Comparison of ENCODE assay signal across 29 mouse cellular contexts in the genomic region with DNA sequence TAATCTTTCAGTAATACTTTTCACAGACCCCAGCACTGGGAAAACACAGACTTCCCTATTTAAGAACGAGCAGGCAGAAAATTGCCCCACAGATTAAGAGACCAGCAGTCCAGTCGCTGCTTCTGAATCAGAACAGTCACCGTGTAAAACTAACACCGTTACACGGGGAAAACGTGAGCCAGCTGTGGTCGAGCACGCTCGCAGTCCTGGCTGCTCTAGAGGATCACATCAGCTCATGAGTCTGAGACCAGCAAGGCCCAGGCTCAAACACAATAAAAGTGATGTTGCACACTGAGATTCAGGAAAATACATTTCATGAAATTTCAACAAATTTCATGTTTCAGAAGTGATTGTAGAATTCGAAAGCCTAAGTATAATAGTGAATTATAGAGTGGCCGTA.
DNase-seq lines count a peak whose midpoint lies in the region; ATAC-seq and TF ChIP-seq lines count a peak whose summit lies in the region.
"Had no signal": no experiment of that assay in that cellular context is flagged by ENCODE, and none has a peak within 500 bp of the region (broad histone marks: within the 10 kb centered on the region; RNA-seq: fewer than 3 reads in every experiment).

No protein-coding gene starts in this region.

- no peak for DNase-seq in hindbrain, postnatal 0 days (ENCODE audit: low spot score)
- peak; percentile 59 for DNase-seq in embryonic facial prominence, embryonic 11.5 days (ENCODE audit: low spot score)
- DNase-seq in midbrain, embryonic 11.5 days (ENCODE audit: low spot score, missing footprints) = peak; percentile 83
- DNase-seq in cerebellum, postnatal 25 days = no peak
- no peak for DNase-seq in urinary bladder, postnatal 14 days (ENCODE audit: low spot score)
- no peak for DNase-seq in lung, postnatal 14 days
- DNase-seq: cerebellum, adult 18-20 months; cerebellum, postnatal 36 days; gastrocnemius, postnatal 14 days; heart, adult 11 months; heart, postnatal 10 days; kidney, postnatal 36 days; layer of hippocampus, postnatal 36 days; liver; lung, postnatal 4 days; thymus, adult 18-20 months had no signal

- no peaks in the 10 kb centered on the region for H3K36me3 ChIP-seq in hindbrain, embryonic 12.5 days
- no peaks in the 10 kb centered on the region for H3K36me3 ChIP-seq in hindbrain, postnatal 0 days (ENCODE audit: insufficient read depth, low read length)
- H3K36me3 ChIP-seq in embryonic facial prominence, embryonic 11.5 days (replicated peaks; ENCODE audit: control insufficient read depth, insufficient read depth, low read depth, low read length) = no peaks in the 10 kb centered on the region
- no peaks in the 10 kb centered on the region for H3K36me3 ChIP-seq in midbrain, embryonic 11.5 days (ENCODE audit: control insufficient read depth, insufficient read depth, low read length)
- H3K36me3 ChIP-seq: G1E; hindbrain, embryonic 10.5 days; kidney, embryonic 15.5 days; liver, embryonic 15.5 days; lung, embryonic 15.5 days; stomach, embryonic 15.5 days had no signal

- 60% methylated on average over 11 of the region's 11 CpGs for WGBS in hindbrain, embryonic 12.5 days
- 51% methylated on average over 11 of the region's 11 CpGs for WGBS in hindbrain, postnatal 0 days
- WGBS in embryonic facial prominence, embryonic 11.5 days = 34% methylated on average over 11 of the region's 11 CpGs
- 39% methylated on average over 11 of the region's 11 CpGs for WGBS in midbrain, embryonic 11.5 days

- no peak overlapping the region for H3K4me2 ChIP-seq in hindbrain, embryonic 12.5 days (replicated peaks)
- no peak overlapping the region for H3K4me2 ChIP-seq in hindbrain, postnatal 0 days (ENCODE audit: low read depth, low read length)
- no peak overlapping the region for H3K4me2 ChIP-seq in embryonic facial prominence, embryonic 11.5 days (ENCODE audit: low read depth, low read length)
- no peak overlapping the region for H3K4me2 ChIP-seq in midbrain, embryonic 11.5 days
- H3K4me2 ChIP-seq: heart, embryonic 12.5 days; kidney, embryonic 15.5 days; liver, embryonic 15.5 days; lung, embryonic 15.5 days; neural tube, embryonic 13.5 days; stomach, embryonic 15.5 days had no signal

- no peak for TF ChIP-seq CTCF in hindbrain, postnatal 0 days (IDR thresholded peaks at IDR 0.05; ENCODE audit: low read depth)

- peaks cover 13% of the 10 kb centered on the region for H3K4me1 ChIP-seq in hindbrain, embryonic 12.5 days
- no peaks in the 10 kb centered on the region for H3K4me1 ChIP-seq in hindbrain, postnatal 0 days (ENCODE audit: insufficient read depth, low read length)
- no peaks in the 10 kb centered on the region for H3K4me1 ChIP-seq in embryonic facial prominence, embryonic 11.5 days (ENCODE audit: control insufficient read depth, insufficient read depth, low read length)
- H3K4me1 ChIP-seq in midbrain, embryonic 11.5 days (ENCODE audit: control insufficient read depth, insufficient read depth, low read length) = peaks cover 6% of the 10 kb centered on the region
- H3K4me1 ChIP-seq: kidney, embryonic 15.5 days; liver, embryonic 15.5 days; lung, embryonic 15.5 days; stomach, embryonic 15.5 days had no signal

- H3K9ac ChIP-seq in hindbrain, embryonic 12.5 days = no peak overlapping the region
- H3K9ac ChIP-seq in hindbrain, postnatal 0 days (replicated peaks; ENCODE audit: low read length) = no peak overlapping the region
- no peak overlapping the region for H3K9ac ChIP-seq in embryonic facial prominence, embryonic 11.5 days (replicated peaks; ENCODE audit: low read length)
- H3K9ac ChIP-seq in midbrain, embryonic 11.5 days (ENCODE audit: low read length) = no peak overlapping the region
- H3K9ac ChIP-seq: heart, embryonic 12.5 days; kidney, embryonic 15.5 days; liver, embryonic 15.5 days; lung, embryonic 15.5 days; neural tube, embryonic 13.5 days; stomach, embryonic 15.5 days had no signal

- H3K27ac ChIP-seq in hindbrain, embryonic 12.5 days = 0 out of 2 replicates have a peak overlapping the region, but pooled peaks have one; percentile 40
- no peak overlapping the region for H3K27ac ChIP-seq in hindbrain, postnatal 0 days
- H3K27ac ChIP-seq in embryonic facial prominence, embryonic 11.5 days (replicated peaks; ENCODE audit: low read depth, low read length) = no peak overlapping the region
- H3K27ac ChIP-seq in midbrain, embryonic 11.5 days (ENCODE audit: low read depth, low read length) = no peak overlapping the region
- H3K27ac ChIP-seq: hindbrain, embryonic 10.5 days; kidney, embryonic 15.5 days; liver, embryonic 15.5 days; lung, embryonic 15.5 days; neural tube, embryonic 13.5 days; stomach, embryonic 15.5 days had no signal

- H3K27me3 ChIP-seq in hindbrain, embryonic 12.5 days = peaks cover 11% of the 10 kb centered on the region
- H3K27me3 ChIP-seq in hindbrain, postnatal 0 days (ENCODE audit: insufficient read depth, low read length) = no peaks in the 10 kb centered on the region
- H3K27me3 ChIP-seq in embryonic facial prominence, embryonic 11.5 days (ENCODE audit: control insufficient read depth, insufficient read depth, low read length) = no peaks in the 10 kb centered on the region
- no peaks in the 10 kb centered on the region; the same call in 1 of the 2 replicates for H3K27me3 ChIP-seq in midbrain, embryonic 11.5 days (ENCODE audit: control insufficient read depth, insufficient read depth, low read length)
- H3K27me3 ChIP-seq: heart, embryonic 12.5 days; kidney, embryonic 15.5 days; liver, embryonic 15.5 days; Patski; stomach, embryonic 15.5 days had no signal

- no peak for ATAC-seq in hindbrain, embryonic 12.5 days (ENCODE audit: low FRiP score)
- ATAC-seq in hindbrain, postnatal 0 days = no peak
- no peak for ATAC-seq in embryonic facial prominence, embryonic 11.5 days (replicated peaks; ENCODE audit: insufficient number of reproducible peaks, low FRiP score, low TSS enrichment, low read depth)
- no peak for ATAC-seq in midbrain, embryonic 11.5 days (ENCODE audit: low FRiP score)
- ATAC-seq: forebrain, embryonic 14.5 days; intestine, postnatal 0 days; Patski had no signal

- no peaks in the 10 kb centered on the region for H3K9me3 ChIP-seq in hindbrain, embryonic 12.5 days (replicated peaks)
- H3K9me3 ChIP-seq in hindbrain, postnatal 0 days (ENCODE audit: low read length) = no peaks in the 10 kb centered on the region
- no peaks in the 10 kb centered on the region for H3K9me3 ChIP-seq in embryonic facial prominence, embryonic 11.5 days (replicated peaks; ENCODE audit: control insufficient read depth, low read length)
- H3K9me3 ChIP-seq in midbrain, embryonic 11.5 days (ENCODE audit: control insufficient read depth, low read length) = no peaks in the 10 kb centered on the region; the same call in 1 of the 2 replicates
- H3K9me3 ChIP-seq: G1E; heart, embryonic 12.5 days; hindbrain, embryonic 10.5 days; kidney, embryonic 15.5 days; liver, embryonic 15.5 days; lung, embryonic 15.5 days; neural tube, embryonic 13.5 days; stomach, embryonic 15.5 days had no signal

- no peak overlapping the region for H3K4me3 ChIP-seq in hindbrain, embryonic 12.5 days
- no peak overlapping the region for H3K4me3 ChIP-seq in hindbrain, postnatal 0 days (ENCODE audit: low read length)
- no peak overlapping the region for H3K4me3 ChIP-seq in embryonic facial prominence, embryonic 11.5 days (ENCODE audit: low read depth, low read length)
- H3K4me3 ChIP-seq in midbrain, embryonic 11.5 days (ENCODE audit: low read depth, low read length) = no peak overlapping the region
- H3K4me3 ChIP-seq: heart, embryonic 12.5 days; hindbrain, embryonic 10.5 days; kidney, embryonic 15.5 days; liver, embryonic 15.5 days; lung, embryonic 15.5 days; myocyte; neural tube, embryonic 13.5 days; stomach, embryonic 15.5 days had no signal

Comparison
In these comparisons a context has a peak if more than half of its experiments do, and no peak if none do; other contexts are left out.
1. DNase-seq: peak in embryonic facial prominence, embryonic 11.5 days (single experiment) and midbrain, embryonic 11.5 days (single experiment); none in hindbrain, postnatal 0 days (single experiment), cerebellum, postnatal 25 days (0 of 2), urinary bladder, postnatal 14 days (single experiment) and lung, postnatal 14 days (single experiment).